Mouse (Mus musculus) right cerebral cortex, postnatal 25 days (tissue): ENCODE measurements around the gene Nmur2.
A peak's percentile ranks its signal among the peaks of the same experiment; 100 is the strongest.

Experiments used
- DNase-seq: peaks from one replicate; pipeline ENCODE4 v3.0.0; 2022

Nmur2 gene

GRCm38 (mm10) chr11:56040917-56041316, at the start of gene Nmur2:
Gene Nmur2 (minus strand): TSS chr11:56041010.
- DNase-seq, result no peak

- DNase-seq, result no peak
These were observed 48.4 kb upstream of the Nmur2 start for GRCm38 (mm10) chr11:56089127-56089689.

GRCm38 (mm10) chr11:56072131-56072530, 31.3 kb upstream of the Nmur2 start:
- DNase-seq, result peak; percentile 40

GRCm38 (mm10) chr11:56069658-56070057, 28.8 kb upstream of the Nmur2 start:
- no peak for DNase-seq

GRCm38 (mm10) chr11:56065147-56065546, 24.3 kb upstream of the Nmur2 start:
- no peak for DNase-seq

- no peak for DNase-seq
These were observed 23.8 kb upstream of the Nmur2 start for GRCm38 (mm10) chr11:56064575-56064974.

- DNase-seq, result no peak
These were observed 18.4 kb upstream of the Nmur2 start for GRCm38 (mm10) chr11:56059236-56059635.

GRCm38 (mm10) chr11:56054439-56054838, 13.6 kb upstream of the Nmur2 start:
- DNase-seq, result no peak

GRCm38 (mm10) chr11:56026854-56027253, 14.0 kb downstream of the Nmur2 start:
- DNase-seq, result no peak

- DNase-seq, result peak; percentile 19
These were observed 14.9 kb downstream of the Nmur2 start for GRCm38 (mm10) chr11:56025746-56026570.

- peak; percentile 5 for DNase-seq
These were observed 27.2 kb downstream of the Nmur2 start for GRCm38 (mm10) chr11:56013510-56014057.

- DNase-seq, result no peak
These were observed 28.4 kb downstream of the Nmur2 start for GRCm38 (mm10) chr11:56012396-56012795.

GRCm38 (mm10) chr11:56008277-56008676, 32.5 kb downstream of the Nmur2 start:
- no peak for DNase-seq

GRCm38 (mm10) chr11:55992799-55993198, 48.0 kb downstream of the Nmur2 start:
- no peak for DNase-seq

- DNase-seq, result no peak
These were observed 48.7 kb downstream of the Nmur2 start for GRCm38 (mm10) chr11:55992148-55992547.

GRCm38 (mm10) chr11:55991505-55992066, 49.2 kb downstream of the Nmur2 start:
- peak; percentile 23 for DNase-seq

GRCm38 (mm10) chr11:55984643-55985042, 56.2 kb downstream of the Nmur2 start:
- DNase-seq, result no peak

GRCm38 (mm10) chr11:55981656-55982055, 59.2 kb downstream of the Nmur2 start:
- DNase-seq, result no peak

- DNase-seq, result no peak
These were observed 62.7 kb downstream of the Nmur2 start for GRCm38 (mm10) chr11:55978146-55978545.
